Mouse (Mus musculus) embryonic facial prominence, embryonic 14.5 days (tissue): ENCODE results near the gene Muc1. TPM values are rescaled to one million over a fixed set of nuclear protein-coding genes. Genes with fewer than 3 reads are reported as not detected.

Experiments
- ATAC-seq: fragments of 200-750 bp; cut with Nextera tagmentation; 2 replicates; pipeline ENCODE4 v1.8.0; 2017; ENCODE audit warnings: low read depth, moderate number of reproducible peaks, moderate TSS enrichment
- DNase-seq: peaks from one replicate; pipeline ENCODE4 v3.0.0-alpha.2; 2015; ENCODE audit warnings: low spot score
- H3K27ac ChIP-seq: fragments of 300-500 bp; sonication (generic); replicated peaks from 2 replicates; pipeline ENCODE4 v1.5.1; 2014; ENCODE audit warnings: low read depth, mild to moderate bottlenecking, low read length, moderate library complexity
- H3K27me3 ChIP-seq: fragments of 300-500 bp; sonication (generic); replicated peaks from 2 replicates; pipeline ENCODE4 v1.6.1; 2014; ENCODE audit warnings: low read length; ENCODE audit not compliant: control insufficient read depth, insufficient read depth
- H3K36me3 ChIP-seq: fragments of 300-500 bp; sonication (generic); 2 replicates; pipeline ENCODE4 v1.6.1; 2014; ENCODE audit warnings: low read length, mixed read lengths; ENCODE audit not compliant: control insufficient read depth, insufficient read depth
- H3K4me1 ChIP-seq: fragments of 300-500 bp; sonication (generic); 2 replicates; pipeline ENCODE4 v1.6.1; 2014; ENCODE audit warnings: antibody characterized with exemption, low read length; ENCODE audit not compliant: control insufficient read depth, insufficient read depth
- H3K4me2 ChIP-seq: fragments of 300-500 bp; sonication (generic); 2 replicates; pipeline ENCODE4 v1.6.1; 2014; ENCODE audit warnings: low read depth, mild to moderate bottlenecking, low read length, moderate library complexity, mixed read lengths
- H3K4me3 ChIP-seq: fragments of 300-500 bp; sonication (generic); 2 replicates; pipeline ENCODE4 v1.5.1; 2014; ENCODE audit warnings: low read depth, mild to moderate bottlenecking, low read length
- H3K9ac ChIP-seq: fragments of 300-500 bp; sonication (generic); 2 replicates; pipeline ENCODE4 v1.6.1; 2014; ENCODE audit warnings: low read depth, mild to moderate bottlenecking, low read length, moderate library complexity, mixed read lengths
- H3K9me3 ChIP-seq: fragments of 300-500 bp; sonication (generic); 2 replicates; pipeline ENCODE4 v1.6.1; 2016; ENCODE audit warnings: low read length; ENCODE audit not compliant: control insufficient read depth
- WGBS: fragments of 180-500 bp; shearing (Covaris S2); extraction: QIAGEN DNeasy Blood & Tissue Kit; methylation state at CpG from one replicate; pipeline ENCODE4 v1.1.7; 2014; 5-methylcytosine and 5-hydroxymethylcytosine counted together
- polyA plus RNA-seq: library from polyadenylated mRNA; unstranded; fragments of >200 nt; fragmentation: Nextera tagmentation; extraction: Ambion mirVana; gene quantifications from 2 replicates; pipeline ENCODE4 v1.2.1, GENCODE M21; 2014

Muc1 gene
- polyA plus RNA-seq, 1 experiment from 2014 or later = 4.1 TPM

DNA sequence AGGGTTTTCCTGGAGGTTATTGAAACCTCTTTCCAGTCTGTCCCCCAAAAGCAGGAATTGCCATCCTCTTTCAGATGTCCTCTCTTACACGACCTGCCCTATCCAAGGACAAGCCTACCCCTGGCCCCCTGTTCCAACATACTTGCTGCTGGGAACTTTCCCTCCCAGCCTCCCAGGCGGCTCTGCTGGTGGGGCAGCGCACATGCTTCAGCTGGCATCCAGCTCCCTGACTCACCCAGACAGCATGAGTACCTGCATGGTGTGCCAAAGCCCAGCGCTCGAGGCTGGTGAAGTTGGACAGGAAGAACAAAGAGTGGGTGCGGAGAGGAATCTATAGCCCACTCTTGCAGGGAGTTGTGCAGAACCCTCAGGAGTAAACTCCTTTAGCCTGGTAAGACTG lies 42.0 kb downstream of the Muc1 start:
- WGBS = 61% methylated on average over 6 of the region's 6 CpGs
- DNase-seq = no peak
- peak overlapping the region; percentile 80 for H3K27ac ChIP-seq

DNA sequence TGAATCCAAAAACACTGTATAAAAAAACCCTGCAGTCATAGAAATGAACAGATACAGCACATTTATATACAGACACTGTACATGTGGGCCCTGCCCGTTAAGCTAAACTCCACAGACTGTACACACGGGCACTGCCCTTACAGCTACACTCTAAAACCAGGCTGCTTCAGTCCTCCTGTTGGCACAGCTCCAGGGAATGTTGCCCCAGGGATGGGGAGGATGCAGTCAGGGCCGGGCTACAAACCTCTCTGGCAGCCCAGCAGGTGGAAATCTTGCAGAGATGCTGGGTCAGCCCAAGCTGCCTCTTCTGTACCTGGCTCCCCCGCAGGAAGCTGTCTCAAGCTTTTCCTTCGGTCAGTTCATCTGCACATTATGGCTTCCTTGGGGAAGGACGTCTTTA lies 42.9 kb downstream of the Muc1 start:
- Histone ChIP-seq H3K4me2 (no peak overlapping the region), H3K4me1 (peaks cover 27% of the 10 kb centered on the region), H3K27ac (no peak overlapping the region), H3K36me3 (peaks cover 27% of the 10 kb centered on the region), H3K9ac (no peak overlapping the region), H3K27me3 (no peaks in the 10 kb centered on the region), H3K4me3 (no peak overlapping the region), H3K9me3 (no peaks in the 10 kb centered on the region)
- WGBS = 65% methylated on average over 6 of the region's 6 CpGs
- DNase-seq = no peak
- ATAC-seq = no peak

More for the DNA sequence above, 42.0 kb downstream of the Muc1 start:
- H3K27me3 ChIP-seq = no peaks in the 10 kb centered on the region
- peak overlapping the region; percentile 81 for H3K4me2 ChIP-seq
- peaks cover 24% of the 10 kb centered on the region for H3K36me3 ChIP-seq
- H3K9me3 ChIP-seq = no peaks in the 10 kb centered on the region
- peak overlapping the region; percentile 69 for H3K9ac ChIP-seq
- peaks cover 27% of the 10 kb centered on the region for H3K4me1 ChIP-seq
- no peak for ATAC-seq
- peak overlapping the region; percentile 54 for H3K4me3 ChIP-seq

DNA sequence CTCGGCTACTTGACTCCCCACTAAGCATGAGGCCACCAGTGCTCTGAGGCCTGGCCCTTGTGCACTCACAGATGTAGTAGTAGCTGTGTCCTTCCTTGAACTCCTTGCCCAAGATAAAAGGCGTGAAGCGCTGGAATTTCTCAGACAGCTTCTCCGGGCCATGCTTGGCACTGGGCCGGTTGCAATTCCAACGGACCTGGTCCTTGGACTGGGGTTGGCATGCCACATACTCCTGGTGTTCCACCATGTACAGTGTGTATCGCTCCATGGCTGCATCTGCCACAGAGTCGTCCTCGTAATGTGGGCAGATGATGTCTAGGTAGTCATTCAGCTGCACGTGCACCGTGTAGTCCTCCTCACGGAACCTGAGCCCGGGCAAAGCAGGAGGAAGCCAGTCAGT lies 47.2 kb downstream of the Muc1 start:
- WGBS = 91% methylated on average over 13 of the region's 13 CpGs
- H3K9me3 ChIP-seq = no peaks in the 10 kb centered on the region
- H3K27ac ChIP-seq = no peak overlapping the region
- no peaks in the 10 kb centered on the region for H3K27me3 ChIP-seq
- no peak for DNase-seq
- H3K9ac ChIP-seq = no peak overlapping the region
- H3K36me3 ChIP-seq = peaks cover 27% of the 10 kb centered on the region
- no peak overlapping the region for H3K4me2 ChIP-seq
- H3K4me3 ChIP-seq = no peak overlapping the region
- ATAC-seq = no peak
- peaks cover 20% of the 10 kb centered on the region for H3K4me1 ChIP-seq

DNA sequence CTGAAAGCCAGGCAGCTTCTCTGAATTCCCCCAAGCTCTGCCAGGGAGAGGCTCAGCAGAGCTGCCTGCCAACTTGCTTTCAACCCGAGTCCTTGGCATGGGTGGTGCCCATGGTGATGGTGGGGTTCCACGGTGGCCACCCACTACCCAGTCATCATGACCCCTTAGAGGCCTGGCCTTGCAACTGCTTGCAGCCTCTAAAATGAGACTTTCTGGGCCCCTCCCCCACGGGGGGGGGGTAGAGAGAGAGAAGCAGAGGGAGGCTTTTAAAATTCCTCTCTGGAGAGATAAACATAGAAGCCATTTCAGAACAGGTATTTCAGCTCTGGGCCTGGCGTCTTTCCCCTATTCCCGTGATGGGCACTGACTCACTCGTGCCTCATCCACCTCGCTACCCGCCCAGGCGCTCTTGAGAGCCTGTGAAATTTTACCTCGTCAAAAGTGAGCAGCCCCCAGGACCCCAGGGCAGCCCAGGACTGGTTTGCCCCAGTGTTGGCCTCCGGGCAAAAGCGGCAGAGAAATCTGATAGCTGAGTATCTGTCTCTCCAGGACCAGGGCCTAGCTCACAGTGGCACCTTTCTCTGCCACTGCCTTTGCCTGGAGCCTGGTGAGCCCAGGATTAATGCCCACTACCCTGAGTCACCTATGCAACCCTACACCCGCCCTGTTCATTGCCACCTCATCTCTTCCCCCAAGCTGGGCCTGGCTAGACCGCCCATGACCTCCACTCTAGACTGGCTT lies 48.6 kb downstream of the Muc1 start:
- DNase-seq (peak; percentile 64), ATAC-seq (peak; percentile 3; the same call in 1 of the 2 replicates)
- Histone ChIP-seq H3K9ac (peak overlapping the region; percentile 71), H3K27ac (peak overlapping the region; percentile 82), H3K4me2 (peak overlapping the region; percentile 80), H3K4me3 (peak overlapping the region; percentile 50), H3K36me3 (peaks cover 19% of the 10 kb centered on the region), H3K27me3 (0 out of 2 replicates have a peak, but pooled peaks cover 7% of the 10 kb centered on the region), H3K9me3 (no peaks in the 10 kb centered on the region), H3K4me1 (peaks cover 27% of the 10 kb centered on the region)
- 35% methylated on average over 14 of the region's 14 CpGs for WGBS

DNA sequence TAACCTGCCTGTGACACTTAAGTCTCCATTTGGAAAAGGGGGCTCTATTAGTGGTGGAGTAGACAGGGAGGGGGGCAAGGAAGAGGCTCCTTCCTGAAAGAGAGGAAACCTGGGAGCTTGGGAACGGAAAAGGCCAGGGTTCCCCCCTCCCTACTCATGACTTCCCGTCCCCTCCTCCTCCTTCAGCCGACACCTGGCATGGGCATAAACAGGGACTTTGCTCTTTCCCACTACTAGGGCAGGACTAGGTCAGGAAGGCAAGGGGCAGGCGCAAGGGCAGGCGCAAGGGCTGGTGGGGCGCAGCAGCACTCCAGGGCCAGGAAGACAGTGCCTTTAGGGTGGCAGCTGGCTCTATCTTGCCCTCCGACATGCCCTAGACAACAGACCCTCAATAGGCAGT lies 49.2 kb downstream of the Muc1 start:
- H3K4me2 ChIP-seq = peak overlapping the region; percentile 80
- H3K4me1 ChIP-seq = peaks cover 27% of the 10 kb centered on the region
- H3K4me3 ChIP-seq = peak overlapping the region; percentile 50
- WGBS = 46% methylated on average over 6 of the region's 7 CpGs
- H3K27me3 ChIP-seq = 0 out of 2 replicates have a peak, but pooled peaks cover 7% of the 10 kb centered on the region
- DNase-seq = no peak
- no peak for ATAC-seq
- H3K36me3 ChIP-seq = 0 out of 2 replicates have a peak, but pooled peaks cover 16% of the 10 kb centered on the region
- H3K9ac ChIP-seq = peak overlapping the region; percentile 71
- no peaks in the 10 kb centered on the region for H3K9me3 ChIP-seq
- H3K27ac ChIP-seq = peak overlapping the region; percentile 82

DNA sequence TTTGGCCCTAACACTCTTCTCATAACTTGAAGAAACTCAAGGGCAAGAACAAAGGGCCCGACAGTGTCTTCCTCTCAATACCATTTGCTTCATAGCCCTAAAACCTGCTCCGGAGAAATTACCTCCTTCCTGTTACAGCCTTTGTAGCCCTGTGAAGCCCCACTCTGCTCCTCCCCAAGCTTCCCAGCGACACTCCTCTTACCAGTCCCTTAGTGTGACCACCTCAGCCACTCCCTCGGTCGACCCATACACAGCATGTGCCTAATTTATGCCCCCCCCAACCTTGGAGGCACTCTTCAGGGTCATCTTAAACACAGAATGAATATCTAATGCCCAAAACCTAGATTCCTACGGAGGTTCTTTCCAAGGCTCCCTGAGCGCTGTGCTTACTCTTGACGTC lies 49.8 kb downstream of the Muc1 start:
- 0 out of 2 replicates have a peak, but pooled peaks cover 7% of the 10 kb centered on the region for H3K27me3 ChIP-seq
- H3K36me3 ChIP-seq = 0 out of 2 replicates have a peak, but pooled peaks cover 16% of the 10 kb centered on the region
- peak overlapping the region; percentile 82 for H3K27ac ChIP-seq
- ATAC-seq (no peak), DNase-seq (no peak)
- H3K9me3 ChIP-seq = no peaks in the 10 kb centered on the region
- H3K9ac ChIP-seq = peak overlapping the region; percentile 71
- H3K4me2 ChIP-seq = peak overlapping the region; percentile 80
- peak overlapping the region; percentile 50 for H3K4me3 ChIP-seq
- 18% methylated on average over 8 of the region's 8 CpGs for WGBS
- H3K4me1 ChIP-seq = peaks cover 27% of the 10 kb centered on the region

DNA sequence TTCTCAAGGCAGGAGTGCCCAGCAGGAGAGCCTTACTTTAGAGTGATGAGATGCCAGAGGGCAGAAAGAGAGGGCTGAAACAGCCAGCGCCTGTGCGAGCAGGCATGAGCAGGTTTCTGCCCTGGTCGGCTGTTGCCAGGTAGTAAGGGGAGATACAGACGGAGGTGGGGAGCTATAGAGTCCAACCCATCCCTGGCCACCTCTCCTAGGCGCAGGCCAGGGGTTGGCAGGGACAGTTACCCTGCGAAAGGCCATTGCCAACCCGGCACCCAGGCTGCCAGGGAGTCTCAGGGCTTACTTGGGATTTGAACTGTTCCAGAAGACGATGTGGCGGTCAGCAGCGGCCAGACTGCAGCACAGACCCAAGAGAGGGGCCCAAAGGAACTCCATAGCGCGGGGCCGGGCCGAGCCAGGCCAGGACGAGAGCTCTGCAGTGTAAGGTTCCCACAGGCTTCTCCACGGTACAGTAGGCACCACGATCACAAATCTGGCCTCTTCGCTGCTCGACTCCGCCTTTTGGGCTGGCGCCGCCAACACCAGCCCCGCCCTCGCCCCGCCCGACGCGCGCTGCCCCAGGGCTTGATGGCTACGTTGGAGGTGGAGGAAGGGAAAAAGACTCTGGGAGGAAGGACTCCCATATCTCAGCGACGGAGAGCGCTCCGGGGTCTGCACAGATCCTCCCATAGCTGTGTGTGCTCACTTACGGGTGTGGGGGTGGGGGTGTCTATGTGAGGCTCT lies 50.5 kb downstream of the Muc1 start:
- DNase-seq = peak; percentile 92
- Histone ChIP-seq H3K9ac (peak overlapping the region; percentile 71), H3K9me3 (no peaks in the 10 kb centered on the region), H3K4me3 (peak overlapping the region; percentile 50), H3K4me2 (peak overlapping the region; percentile 80), H3K27me3 (0 out of 2 replicates have a peak, but pooled peaks cover 7% of the 10 kb centered on the region), H3K27ac (peak overlapping the region; percentile 82), H3K4me1 (peaks cover 27% of the 10 kb centered on the region), H3K36me3 (0 out of 2 replicates have a peak, but pooled peaks cover 13% of the 10 kb centered on the region)
- whole genome bisulfite sequencing = 3% methylated on average over 32 of the region's 35 CpGs
- peak; percentile 85 for ATAC-seq

DNA sequence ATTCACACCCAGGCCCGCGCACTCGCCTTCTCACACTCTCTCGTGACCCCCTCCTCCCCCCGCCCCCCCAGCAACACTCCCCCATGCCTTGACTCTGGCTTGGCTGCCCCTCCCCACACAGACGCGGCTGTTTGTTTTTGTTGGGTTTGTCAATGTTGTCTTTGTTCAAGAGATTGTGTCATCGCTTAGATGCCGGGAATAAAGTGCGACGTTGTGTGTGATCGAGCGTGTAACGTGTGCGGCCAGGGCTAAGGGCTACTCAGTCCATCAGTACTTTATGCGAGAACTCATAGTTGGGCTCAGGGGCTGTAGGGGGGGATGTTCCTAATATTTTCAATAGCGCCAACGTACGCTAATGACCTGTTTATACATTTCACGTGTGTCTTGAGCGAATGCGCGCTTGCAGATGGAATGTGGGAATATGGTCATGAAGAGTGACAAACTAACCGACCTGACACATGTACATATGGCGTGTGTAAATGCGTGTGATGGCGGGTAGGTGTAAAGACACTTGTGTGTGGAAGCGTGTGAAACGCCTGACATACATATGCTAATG lies 51.3 kb downstream of the Muc1 start:
- ATAC-seq = no peak
- WGBS = under 1% methylated on average over 28 of the region's 29 CpGs
- peaks cover 27% of the 10 kb centered on the region for H3K4me1 ChIP-seq

More for the DNA sequence above, 51.3 kb downstream of the Muc1 start:
- H3K9me3 ChIP-seq = no peaks in the 10 kb centered on the region
- 0 out of 2 replicates have a peak, but pooled peaks cover 7% of the 10 kb centered on the region for H3K27me3 ChIP-seq
- no peak for DNase-seq
- H3K27ac ChIP-seq = peak overlapping the region; percentile 82
- H3K4me3 ChIP-seq = peak overlapping the region; percentile 50
- H3K4me2 ChIP-seq = peak overlapping the region; percentile 80
- peak overlapping the region; percentile 71 for H3K9ac ChIP-seq
- H3K36me3 ChIP-seq = 0 out of 2 replicates have a peak, but pooled peaks cover 8% of the 10 kb centered on the region
